Mouse (Mus musculus) cerebellum, postnatal 10 days (tissue): Measurements from ENCODE around the gene Phactr1.

Experiments used
- DNase-seq, 2 experiments: peaks; one replicate each; pipeline ENCODE4 v3.0.0; 2021; ENCODE audit warnings: mixed read lengths in 2 of 2

Phactr1 gene

GRCm38 (mm10) chr13:43053201-43053600, 372.8 kb downstream of the Phactr1 start:
- DNase-seq, result peak; percentile 19 to 21

GRCm38 (mm10) chr13:43055136-43055535, 374.7 kb downstream of the Phactr1 start:
- DNase-seq, result no peak

GRCm38 (mm10) chr13:43057104-43057503, 376.7 kb downstream of the Phactr1 start:
- no peak for DNase-seq

GRCm38 (mm10) chr13:43063355-43063754, 382.9 kb downstream of the Phactr1 start:
- peak in 1 of 2 experiments; percentile 39 for DNase-seq

- peak in 1 of 2 experiments; percentile 18 for DNase-seq
Observed at GRCm38 (mm10) chr13:43068716-43069265, 388.4 kb downstream of the Phactr1 start.

- DNase-seq, result no peak
Observed at GRCm38 (mm10) chr13:43070496-43070895, 390.1 kb downstream of the Phactr1 start.

GRCm38 (mm10) chr13:43070971-43071370, 390.5 kb downstream of the Phactr1 start:
- DNase-seq, result no peak

- peak; percentile 34 to 40 for DNase-seq
Observed at GRCm38 (mm10) chr13:43075456-43075855, 395.0 kb downstream of the Phactr1 start.

GRCm38 (mm10) chr13:43077485-43077884, 397.1 kb downstream of the Phactr1 start:
- DNase-seq, result peak; percentile 32 to 36

- DNase-seq, result no peak
Observed at GRCm38 (mm10) chr13:43085226-43085625, 404.8 kb downstream of the Phactr1 start.

GRCm38 (mm10) chr13:43094365-43094764, 413.9 kb downstream of the Phactr1 start:
- DNase-seq, result peak; percentile 81 to 86

- DNase-seq, result no peak
Observed at GRCm38 (mm10) chr13:43102943-43103342, 422.5 kb downstream of the Phactr1 start.

- no peak for DNase-seq
Observed at GRCm38 (mm10) chr13:43104496-43104895, 424.1 kb downstream of the Phactr1 start.

- DNase-seq, result peak; percentile 99
Observed at GRCm38 (mm10) chr13:43112280-43112679, 431.9 kb downstream of the Phactr1 start.

- DNase-seq, result no peak
Observed at GRCm38 (mm10) chr13:43112707-43113106, 432.3 kb downstream of the Phactr1 start.

- no peak for DNase-seq
Observed at GRCm38 (mm10) chr13:43113141-43113540, 432.7 kb downstream of the Phactr1 start.

- DNase-seq, result no peak
Observed at GRCm38 (mm10) chr13:43122306-43123070, 442.1 kb downstream of the Phactr1 start.

- no peak for DNase-seq
Observed at GRCm38 (mm10) chr13:43123895-43124682, 443.7 kb downstream of the Phactr1 start.

GRCm38 (mm10) chr13:43124683-43125074, 444.3 kb downstream of the Phactr1 start:
- DNase-seq, result no peak

- DNase-seq, result no peak
Observed at GRCm38 (mm10) chr13:43130161-43130560, 449.7 kb downstream of the Phactr1 start.

GRCm38 (mm10) chr13:43131741-43132191, 451.3 kb downstream of the Phactr1 start:
- peak; percentile 40 to 49 for DNase-seq

- DNase-seq, result peak; percentile 50 to 53
Observed at GRCm38 (mm10) chr13:43132859-43133258, 452.4 kb downstream of the Phactr1 start.

- no peak for DNase-seq
Observed at GRCm38 (mm10) chr13:43133400-43133799, 453.0 kb downstream of the Phactr1 start.
